Mouse (Mus musculus): ENCODE data around the gene Irf9.
A peak's percentile ranks its signal among the peaks of the same experiment; 100 is the strongest.

Gene Irf9

DNA sequence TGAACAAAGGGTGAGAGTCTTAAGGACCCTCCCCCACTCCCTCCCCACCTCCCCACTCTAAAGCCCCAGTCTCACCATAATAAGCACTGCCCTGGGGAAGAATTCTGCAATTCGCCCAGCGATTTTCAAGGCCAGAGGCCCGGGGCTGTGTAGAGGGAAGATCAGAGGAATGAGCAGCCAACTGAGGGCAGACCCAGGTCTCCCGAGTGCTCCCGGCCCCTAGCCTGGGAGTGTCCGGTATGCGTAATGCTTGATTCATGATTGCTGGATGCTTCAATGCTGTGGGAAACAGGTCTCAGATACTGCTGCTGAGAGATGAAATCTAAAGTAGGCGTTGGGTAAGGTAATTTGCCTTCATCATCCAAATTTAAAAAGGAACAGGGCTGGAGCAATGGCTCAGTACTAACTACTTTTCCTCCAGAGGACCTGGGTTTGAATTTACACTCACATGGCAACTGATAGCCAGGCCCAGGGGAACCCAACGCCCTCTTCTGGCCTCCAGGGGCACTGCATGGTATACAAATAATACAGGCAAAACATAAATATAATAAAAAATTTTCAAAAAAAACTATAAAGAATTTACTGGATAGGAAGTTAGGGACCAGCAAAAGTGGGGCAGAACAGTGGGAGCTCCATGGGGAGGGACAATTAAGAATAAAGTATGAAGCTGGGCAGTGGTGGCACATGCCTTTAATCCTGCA lies 21.2 kb upstream of the Irf9 start:
- no peak for DNase-seq

DNA sequence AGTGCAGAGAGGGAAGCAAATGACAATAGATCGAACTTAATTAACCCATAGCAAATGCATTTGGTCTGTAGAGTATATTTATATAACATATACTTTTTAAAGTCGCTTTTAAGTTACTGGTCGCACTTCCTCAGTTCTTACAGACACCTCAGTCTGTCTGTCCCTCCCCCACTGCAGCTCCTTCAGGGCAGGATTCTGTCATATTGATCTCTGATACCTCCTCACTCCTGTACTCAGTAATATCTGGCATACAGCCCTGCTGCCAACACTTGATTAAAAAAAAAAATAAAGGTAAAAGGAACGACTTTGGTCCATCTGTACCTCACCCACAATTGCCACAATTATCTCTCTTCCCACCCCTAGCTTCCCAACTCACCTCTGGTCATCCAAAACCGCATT lies 19.1 kb upstream of the Irf9 start:
- DNase-seq = no peak

DNA sequence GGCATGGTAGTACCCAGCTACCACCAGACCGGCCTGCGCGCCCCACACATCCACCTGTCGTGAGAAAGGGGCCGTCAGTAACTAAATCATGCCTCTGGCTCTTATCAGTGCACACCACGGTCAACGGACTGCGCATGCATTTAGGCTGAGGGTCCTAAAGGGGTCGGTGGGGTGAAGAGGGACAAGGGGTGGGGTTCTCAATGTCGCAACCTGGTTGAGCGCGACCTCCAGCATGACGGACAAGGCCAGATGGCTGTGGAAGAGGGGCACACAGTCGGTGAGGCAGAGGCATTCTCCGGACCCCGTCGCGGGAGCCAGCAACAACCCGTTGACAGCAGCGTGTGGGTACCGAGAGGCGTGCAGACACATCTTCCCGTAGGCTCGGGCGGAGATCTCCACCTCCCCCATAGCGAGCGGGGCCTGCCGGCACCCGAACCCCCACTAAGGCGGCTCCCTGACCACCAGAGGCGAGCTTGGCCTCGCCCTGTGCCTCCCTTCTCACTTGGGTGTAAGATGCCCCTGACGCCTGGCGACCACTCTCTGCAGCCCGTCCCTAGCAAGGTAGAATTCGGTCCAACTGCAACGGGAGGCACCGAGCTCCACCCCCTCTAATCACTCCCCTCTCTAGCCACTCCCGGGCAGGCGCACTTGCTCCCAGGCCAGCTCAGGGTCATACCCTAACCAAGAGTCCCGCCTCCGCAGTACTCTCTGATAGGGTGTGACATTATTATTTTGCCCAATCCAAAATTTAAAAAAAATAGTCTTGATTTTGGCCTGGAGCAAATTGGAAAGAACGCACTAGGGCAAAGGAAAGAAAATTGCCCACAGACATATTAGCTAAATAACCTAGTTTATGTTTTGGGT lies 18.4 kb upstream of the Irf9 start, which contains the start of gene Emc9:
Gene Emc9, minus strand, starts transcription at position 601 of the 864 bp plus-strand sequence.
- DNase-seq = peak; percentile 46

DNA sequence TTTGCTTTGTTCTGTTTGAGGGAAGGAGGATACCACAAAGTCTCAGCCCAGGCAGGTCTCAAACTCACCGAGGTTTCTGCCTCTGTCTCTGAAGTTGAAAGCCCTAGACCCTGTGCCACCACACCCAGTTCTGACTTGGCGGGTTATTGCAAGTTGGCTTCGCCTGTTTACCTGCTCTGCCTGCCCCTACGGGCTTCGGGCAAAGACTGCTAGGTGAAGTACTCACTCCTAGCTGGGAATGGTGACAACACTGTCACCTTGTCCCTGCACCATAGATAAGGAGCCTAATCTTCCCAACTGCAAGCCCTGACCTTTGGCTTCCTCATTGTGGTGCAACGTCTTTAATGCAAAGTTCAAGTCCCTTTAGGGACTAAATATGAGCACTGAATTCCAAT lies 17.8 kb upstream of the Irf9 start:
- DNase-seq = peak; percentile 30

DNA sequence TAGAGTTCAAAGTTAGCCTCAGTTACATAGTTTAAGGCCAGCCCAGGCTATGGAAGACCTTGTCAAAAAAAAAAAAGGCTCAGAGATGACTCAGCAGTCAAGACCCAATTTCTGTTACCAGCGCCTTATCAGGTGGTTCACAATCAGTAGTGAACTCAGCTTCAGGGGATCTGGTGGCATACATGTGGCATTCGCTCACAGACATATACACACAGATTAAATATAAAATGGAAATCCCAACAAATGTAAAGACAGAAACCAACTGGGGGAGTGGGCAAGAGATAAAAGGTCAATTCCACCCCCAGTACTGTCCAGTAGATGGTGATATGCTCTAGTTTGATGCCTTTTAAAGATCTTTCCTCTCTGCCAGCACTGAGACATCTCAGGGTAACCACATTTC lies 17.2 kb upstream of the Irf9 start:
- DNase-seq = no peak

DNA sequence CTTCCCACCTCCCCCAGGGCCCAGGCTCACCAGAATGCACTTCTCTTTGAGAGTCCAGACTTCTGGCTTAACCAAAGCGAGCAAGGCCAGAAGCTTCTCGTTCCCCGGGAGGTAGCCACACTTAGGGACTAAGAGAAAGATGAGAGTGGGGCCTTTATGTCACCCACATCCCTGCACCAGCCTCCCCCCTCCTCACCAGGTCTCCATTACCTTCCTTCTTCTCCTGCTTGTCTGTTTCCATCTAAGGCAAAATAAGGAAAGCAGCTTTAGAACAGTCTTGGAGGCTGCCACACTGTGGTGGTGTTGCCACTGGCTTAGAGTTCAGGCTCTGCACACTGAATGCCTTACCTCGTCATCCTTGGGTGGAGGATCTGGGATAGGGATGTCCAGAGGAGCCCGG lies 14.1 kb upstream of the Irf9 start:
- no peak for DNase-seq

DNA sequence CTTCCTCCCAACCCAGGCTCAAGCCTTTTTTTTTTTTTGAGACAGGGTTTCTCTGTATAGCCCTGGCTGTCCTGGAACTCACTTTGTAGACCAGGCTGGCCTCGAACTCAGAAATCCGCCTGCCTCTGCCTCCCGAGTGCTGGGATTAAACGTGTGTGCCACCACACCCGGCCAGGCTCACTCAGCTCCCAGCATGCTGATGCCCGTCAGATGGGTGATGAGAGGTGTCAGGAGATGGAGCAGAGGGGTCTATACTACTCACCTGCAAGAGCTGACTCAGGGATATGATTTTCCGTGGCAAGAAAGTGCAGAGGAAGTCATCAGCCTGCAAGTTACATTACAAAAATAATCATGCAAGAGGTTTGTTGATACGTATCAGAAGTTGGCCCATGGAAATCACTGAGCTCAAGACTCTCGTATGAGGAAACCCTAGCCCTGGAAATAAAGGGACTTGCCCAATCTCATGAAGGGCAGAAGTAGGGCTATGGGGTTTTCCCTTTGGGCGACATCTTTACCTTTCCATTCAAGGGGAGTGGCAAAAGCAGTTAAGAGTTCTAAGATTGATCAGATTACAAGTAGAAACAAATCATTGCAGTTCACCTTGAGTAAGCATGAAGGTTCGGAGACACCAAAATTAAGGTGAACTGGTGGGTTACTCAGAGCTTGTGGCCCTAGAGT lies 13.5 kb upstream of the Irf9 start:
- DNase-seq = no peak

DNA sequence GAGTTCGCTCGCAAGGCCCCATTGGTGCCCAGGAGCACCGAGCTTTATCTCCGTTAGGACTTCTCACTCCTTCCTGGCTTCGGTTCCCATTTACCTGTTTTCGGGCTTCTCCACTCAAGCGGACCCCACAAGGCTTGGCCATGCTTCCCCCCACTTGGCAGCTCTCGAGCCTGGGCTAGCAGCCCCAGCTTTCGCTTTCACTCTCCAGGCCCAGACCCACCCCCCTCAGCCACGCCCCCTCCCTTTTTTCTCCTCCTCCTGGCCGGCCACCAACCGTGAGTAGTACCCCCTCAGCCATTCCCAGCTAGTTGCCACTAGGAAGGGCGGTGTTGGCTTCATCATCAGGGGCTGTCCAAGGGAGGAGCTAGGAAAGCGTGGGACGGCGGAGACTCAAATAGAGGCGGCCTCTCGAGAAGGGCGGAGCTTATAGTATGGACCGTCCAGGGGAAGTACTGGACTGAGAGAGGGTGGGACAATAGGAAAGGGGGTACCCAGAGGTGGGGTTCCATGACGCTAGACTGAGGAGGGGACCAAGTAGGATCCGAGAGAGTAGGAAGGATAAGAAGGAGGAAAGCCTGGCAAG lies 12.5 kb upstream of the Irf9 start, which contains the start of gene Psme2:
Gene Psme2, minus strand, starts transcription at position 366 of the 583 bp plus-strand sequence.
- DNase-seq = peak; percentile 75

DNA sequence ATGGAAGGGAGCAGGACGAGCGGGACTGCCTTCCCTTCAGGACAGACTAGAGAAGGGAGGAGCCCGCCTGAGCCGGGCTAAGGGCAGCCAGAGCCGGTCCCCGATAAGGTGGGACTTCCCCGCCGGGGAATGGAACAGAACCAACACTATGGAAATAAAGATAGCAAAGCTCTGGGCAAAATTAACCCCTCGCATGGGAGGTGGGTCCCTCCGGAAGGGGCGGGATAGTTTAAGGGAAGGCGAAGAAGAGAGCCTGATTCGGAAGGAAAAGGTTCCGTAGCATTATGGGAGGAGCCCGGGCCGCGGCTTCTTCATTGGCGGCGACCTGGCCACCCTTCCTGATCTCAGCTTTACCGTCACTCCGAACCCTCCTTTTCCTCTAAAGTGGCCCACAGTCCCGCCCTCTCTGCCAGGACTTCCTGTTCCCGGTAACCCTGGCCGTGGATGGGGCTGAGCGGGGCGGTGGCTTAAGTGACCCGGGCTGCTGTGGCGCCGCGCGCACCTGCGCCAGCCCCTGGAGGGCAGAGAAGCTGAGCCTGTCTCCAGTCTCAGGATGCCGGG lies 12.0 kb upstream of the Irf9 start, which contains the start of gene Rnf31:
Gene Rnf31, plus strand, starts transcription at position 378 of the 561 bp plus-strand sequence.
- peak; percentile 88 for DNase-seq

DNA sequence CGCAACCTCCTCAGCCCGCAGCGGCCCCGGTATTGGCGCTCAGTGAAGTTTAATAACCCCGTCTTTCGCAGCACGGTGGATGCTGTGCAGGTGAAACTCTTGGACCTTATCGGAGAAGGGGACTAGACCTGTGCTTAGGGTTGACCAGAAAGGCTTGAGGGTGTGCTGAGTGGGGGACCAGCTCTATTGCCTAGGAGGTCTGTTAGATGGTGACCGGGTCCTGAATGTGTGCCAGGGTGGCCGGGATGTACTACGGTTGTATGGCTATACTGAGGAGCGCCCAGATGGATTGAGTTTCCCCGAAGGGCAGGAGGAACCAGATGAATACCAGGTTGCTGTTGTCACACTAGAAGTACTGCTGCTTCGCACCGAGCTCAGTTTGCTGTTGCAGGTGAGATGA lies 11.1 kb upstream of the Irf9 start:
- DNase-seq = no peak

DNA sequence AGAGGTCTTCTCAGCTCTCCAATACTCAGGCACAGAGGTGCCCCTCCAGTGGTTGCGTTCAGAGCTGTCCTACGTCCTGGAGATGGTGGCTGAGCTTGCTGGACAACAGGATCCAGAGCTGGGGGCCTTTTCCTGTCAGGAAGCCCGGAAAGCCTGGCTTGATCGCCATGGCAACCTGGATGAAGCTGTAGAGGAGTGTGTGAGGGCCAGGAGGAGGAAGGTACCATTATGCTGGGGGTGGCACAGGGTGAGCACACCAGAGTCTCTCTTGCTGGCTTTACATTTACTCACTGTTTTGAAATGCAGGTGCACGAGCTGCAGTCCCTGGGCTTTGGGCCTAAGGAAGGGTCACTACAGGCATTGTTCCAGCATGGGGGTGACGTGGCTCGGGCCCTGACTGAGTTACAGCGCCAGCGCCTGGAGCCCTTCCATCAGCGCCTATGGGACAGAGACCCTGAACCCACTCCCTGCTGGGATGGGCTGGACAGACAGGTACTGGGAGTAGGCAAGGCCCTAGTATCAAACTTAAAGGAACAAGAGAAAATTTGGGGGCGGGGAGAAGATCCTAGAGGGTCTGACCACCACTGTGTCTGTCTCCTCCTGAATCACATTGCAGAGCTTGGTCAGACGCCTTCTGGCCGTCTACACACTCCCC lies 7.2 kb upstream of the Irf9 start:
- DNase-seq = no peak

DNA sequence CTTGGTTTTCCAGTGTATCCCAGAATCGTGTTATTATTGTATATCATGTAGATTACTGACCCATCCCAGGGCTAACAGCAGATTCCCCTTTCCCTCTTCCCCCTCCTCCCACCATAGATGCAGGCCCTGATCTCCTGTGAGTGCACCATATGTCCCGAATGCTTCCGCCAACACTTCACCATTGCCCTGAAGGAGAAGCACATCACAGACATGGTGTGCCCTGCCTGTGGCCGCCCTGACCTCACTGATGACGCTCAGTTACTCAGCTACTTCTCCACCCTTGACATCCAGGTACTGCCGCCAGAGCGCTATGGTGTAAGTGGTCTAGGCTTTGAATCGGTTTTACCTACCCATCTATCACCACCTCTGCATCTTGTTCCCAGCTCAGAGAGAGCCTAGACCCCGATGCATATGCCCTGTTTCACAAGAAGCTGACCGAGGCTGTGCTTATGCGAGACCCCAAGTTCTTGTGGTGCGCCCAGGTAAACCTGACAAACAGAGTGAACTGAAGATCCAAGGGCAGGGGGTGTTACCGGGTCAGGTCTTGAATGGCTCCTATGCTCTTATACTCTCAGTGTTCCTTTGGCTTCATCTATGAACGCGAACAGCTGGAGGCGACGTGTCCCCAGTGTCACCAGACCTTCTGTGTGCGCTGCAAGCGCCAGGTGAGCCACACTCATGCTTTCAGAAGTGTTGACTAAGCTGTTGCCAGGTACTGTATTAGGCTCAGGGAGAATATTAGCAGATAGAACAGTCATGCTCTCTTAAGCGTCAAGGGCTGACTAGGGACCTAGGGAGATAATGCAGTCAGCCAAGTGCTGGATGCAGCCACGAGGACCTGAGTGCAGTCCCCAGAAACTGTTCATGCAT lies 4.6 kb upstream of the Irf9 start:
- no peak for DNase-seq

DNA sequence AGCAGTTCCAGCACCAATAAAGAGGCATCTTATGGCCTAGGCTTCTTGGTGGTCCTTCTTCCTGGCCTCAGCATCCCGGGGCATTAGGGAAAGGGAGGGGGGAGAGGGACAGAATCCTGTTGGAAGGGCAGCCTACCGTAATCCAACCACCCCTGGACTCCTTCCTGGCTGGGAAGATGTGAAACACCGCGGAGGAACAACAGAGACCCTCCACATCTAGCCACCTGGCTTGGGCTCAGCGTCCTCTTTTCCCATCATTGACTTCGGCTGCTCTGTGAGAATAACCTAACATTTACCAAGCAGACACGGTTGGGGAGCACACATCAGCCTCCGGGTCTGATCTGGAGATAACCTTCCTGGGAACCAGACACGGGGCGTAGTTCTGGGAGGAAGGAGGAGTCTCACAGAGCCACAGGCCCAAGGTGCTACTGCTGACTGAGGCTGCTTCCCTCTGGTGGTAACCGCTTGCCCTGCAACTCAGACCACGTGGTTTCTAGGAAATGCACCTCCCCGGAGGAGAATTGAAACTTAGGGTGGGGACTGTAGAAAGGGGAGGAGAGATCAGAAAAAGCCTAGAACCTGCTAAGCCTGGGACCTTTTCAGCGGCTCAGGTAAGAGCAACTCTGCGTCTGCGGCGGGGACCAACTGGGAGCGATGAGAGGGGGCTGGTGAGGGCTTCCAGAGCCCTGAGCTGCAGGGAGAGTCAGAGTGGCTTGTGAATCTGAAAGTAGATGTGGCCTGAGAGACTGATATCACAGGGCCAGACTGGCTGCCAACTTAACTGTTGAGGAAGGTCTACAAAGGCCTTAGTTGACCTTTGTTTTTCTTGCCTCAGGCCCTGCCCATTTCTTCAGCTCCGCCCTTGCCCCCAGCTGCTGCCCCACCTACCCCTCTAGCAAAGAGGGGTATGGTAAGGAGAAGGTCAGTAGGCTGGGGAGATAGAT lies 534 bp downstream of the Irf9 start:
- peak; percentile 95 for DNase-seq

DNA sequence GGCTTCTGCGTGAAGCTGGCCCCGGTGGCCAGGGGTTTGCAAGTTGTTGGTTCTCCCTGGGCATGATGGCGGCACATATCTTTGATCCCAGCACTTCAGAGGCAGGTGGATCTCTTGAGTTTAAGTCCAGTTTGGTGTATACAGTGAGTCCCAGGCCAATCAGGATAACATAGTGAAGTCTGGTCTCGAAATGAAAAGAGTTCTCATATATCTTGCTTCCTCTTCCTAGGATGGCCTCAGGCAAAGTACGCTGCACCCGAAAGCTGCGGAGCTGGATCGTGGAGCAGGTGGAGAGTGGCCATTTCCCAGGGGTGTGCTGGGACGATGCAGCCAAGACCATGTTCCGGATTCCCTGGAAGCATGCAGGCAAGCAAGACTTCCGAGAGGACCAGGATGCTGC lies 1.5 kb downstream of the Irf9 start:
- DNase-seq = no peak

DNA sequence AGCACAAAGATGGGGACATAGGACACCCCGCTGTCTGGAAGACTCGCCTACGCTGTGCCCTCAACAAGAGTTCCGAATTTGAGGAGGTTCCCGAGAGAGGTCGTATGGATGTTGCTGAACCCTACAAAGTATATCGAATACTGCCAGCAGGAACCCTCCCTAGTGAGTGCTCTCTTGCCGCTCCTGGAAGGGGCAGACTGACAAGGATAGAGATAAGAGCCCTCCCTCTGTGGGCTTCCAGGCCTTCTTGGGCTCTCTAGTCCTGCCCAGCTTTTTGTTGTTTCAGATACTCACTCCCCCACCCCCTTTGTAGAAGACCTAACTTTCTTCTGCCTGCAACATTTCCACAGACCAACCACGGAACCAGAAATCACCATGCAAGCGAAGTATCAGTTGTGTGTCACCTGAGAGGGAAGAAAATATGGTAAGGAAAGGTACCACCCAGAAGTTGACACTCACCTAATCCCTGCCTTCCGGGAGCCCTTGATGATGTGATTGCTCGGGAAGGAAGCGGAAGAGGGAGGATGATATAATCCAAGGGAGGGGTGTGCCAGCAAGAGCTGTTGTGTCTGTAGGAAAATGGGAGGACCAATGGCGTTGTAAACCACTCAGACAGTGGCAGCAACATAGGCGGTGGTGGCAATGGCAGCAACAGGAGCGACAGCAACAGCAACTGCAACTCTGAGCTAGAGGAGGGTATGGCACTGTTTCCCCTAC lies 2.5 kb downstream of the Irf9 start:
- no peak for DNase-seq

DNA sequence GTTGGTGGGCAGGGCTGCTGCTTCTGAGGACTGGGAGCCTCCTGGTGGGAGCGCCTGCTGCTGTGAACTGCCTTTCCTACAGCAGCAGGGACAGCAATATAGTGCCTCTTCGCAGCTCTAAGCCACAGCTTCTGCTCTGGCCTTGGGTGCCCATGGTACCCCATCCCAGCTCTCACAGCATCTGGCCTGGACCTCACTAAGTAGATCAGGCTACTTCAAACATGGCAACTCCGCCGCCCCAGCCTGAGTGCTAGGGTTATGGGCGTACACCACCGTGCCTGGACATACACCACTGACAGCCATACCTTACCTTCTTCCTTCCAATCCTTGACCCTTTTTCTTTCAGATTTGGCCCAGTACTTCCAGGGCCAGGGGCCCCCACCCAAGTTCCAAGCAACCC lies 5.0 kb downstream of the Irf9 start:
- no peak for DNase-seq

DNA sequence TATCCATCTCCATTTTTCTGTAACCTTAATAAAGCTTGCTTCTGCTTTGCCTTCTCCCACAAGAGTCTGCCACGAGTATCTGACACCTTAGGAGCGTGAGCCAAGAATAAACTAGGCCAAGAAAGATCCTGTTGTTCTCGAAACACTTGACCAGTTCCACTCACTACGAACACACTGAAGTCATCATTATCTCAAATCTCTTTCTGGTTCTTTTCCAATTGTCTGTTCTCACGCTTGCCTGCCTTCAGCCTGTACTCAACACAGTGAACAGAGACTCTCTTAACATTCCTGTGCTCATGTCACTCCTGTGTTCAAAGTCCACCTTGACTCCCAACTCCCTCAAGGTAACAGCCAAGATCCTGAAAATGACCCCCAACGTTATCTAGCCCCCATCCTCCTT lies 10.0 kb downstream of the Irf9 start:
- no peak for DNase-seq

DNA sequence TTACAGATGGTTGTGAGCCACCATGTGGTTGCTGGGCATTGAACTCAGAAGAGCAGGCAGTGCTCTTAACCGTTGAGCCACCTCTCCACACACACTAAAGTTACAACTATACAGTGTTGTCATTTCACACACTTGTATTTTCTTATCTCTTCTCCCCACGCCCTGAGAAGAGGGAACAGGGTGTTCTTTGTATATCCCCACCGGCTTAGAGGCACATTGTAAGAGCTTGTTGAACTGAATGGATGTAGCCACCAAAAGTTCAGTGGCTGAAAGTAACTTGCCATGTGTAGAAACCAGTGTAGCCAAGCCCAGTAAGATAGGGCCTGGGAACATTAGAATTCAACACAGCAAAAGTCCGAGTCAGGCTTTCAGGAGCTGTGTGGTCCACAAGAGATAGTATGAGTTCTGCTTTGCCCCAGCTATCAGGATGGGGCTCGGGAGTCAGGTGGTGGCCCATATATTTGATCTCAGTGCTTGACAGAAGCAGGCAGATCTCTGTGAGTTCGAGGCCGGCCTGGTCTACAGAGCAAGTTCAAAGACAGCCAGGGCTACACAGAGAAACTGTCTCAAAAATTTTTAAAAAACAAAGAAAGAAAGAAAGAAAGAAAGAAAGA lies 11.3 kb downstream of the Irf9 start:
- no peak for DNase-seq

DNA sequence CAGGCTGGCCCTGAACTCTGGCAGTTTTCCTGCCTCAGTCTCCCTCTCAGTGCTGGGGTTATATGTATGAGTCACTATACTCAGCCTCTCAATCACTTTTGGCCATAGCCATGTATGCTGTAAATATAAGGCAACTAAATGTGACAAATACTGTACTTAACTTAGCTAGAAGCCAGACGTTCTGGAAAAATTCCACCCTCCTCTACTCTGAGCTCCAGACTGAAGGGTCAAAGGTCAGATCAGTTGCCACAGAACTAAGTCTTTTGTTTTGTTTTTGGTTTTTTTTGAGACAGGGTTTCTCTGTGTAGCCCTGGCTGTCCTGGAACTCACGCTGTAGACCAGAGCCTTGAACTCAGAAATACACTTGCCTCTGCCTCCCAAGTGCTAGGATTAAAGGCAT lies 12.5 kb downstream of the Irf9 start:
- no peak for DNase-seq

Measured in thymus, postnatal 14 days (tissue).